Mouse (Mus musculus): ENCODE results near the gene Fam57b. TPM values are rescaled to one million over a fixed set of nuclear protein-coding genes. Genes with fewer than 3 reads are reported as not detected.
"Not testable (repeated sequence)": the region's sequence is repeated elsewhere in the genome, so short reads cannot be mapped to it uniquely, and the experiment has no call there.

Fam57b gene
- polyA plus RNA-seq, 1 experiment, result 2.9 TPM

DNA sequence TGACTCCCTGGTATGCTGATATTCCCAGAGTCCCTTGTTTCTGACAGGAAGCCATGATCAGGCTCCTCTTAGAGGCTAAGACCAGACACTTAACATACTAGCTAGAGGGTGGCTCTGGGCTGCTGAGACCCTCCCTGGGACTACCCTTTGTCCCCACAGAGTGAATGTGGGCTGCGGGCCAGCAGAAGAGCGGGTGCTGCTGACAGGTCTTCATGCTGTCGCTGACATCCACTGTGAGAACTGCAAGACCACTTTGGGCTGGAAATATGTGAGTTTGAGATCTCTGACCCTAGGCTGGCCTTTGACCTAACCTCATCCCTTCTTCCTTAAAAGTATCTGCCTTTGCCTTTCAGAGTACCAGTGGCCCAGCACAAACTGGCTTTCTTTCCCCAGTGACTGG is 19.3 kb upstream of the Fam57b start:
- no peak for DNase-seq (ENCODE audit: low spot score)

DNA sequence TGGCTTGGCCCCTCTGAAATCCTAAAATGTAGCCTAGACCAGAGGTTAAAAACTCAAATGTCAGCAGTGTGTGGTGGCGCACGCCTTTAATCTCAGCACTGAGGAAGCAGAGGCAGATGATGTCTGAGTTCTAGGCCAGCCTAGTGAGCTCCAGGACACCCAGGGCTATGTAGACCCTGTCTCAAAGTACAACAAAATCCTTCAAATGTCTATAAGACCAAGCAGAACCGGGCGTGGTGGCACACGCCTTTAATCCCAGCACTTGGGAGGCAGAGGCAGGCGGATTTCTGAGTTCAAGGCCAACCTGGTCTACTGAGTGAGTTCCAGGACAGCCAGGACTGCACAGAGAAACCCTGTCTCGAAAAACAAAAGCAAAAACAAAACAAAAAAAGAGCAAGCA is 18.4 kb upstream of the Fam57b start:
- DNase-seq (ENCODE audit: low spot score), result not testable (repeated sequence)

DNA sequence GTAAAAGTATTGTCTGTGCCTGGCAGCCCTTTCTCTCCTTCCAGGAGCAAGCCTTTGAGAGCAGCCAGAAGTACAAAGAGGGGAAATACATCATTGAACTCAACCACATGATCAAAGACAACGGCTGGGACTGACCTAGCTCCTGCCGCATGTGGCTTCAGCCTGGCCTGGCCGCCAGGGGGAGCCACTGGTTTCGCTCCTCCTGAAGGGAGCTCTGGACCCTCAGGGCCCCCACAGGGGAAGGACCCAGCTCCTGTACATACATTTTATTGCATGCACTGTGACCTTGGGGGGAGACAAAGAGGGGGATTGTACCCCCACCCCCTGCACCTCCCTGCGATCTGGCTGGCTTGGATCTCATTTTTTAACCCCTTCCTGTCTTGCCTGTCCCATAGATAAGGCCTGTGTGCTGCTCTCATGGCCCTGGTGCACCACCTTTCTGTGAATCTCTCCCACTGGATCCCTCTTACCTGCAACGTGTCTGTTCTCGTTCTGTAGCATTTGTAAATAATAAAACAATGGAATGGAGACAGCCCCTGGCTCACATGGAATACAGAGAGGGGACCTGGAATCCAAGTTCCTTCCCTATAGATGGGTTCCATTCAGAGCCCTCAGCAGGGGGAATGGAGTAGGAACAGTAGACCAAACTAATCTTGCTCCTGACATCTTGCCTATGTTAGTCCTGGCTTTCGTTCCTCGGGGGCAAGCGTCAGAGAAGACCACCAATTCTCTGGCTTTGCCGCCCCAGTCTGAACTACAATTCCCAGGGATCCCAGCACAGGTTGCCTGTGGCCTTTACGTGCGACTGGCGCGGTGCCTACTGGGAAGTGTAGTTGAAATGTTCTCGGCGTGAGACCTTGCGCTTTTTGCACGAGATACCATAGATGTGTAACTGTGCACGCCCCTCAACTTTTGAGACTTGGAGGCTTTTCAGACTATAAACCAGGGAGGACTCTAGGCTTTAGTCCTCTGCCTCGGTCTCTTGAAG is 17.2 kb upstream of the Fam57b start:
- DNase-seq (ENCODE audit: low spot score), result no peak

DNA sequence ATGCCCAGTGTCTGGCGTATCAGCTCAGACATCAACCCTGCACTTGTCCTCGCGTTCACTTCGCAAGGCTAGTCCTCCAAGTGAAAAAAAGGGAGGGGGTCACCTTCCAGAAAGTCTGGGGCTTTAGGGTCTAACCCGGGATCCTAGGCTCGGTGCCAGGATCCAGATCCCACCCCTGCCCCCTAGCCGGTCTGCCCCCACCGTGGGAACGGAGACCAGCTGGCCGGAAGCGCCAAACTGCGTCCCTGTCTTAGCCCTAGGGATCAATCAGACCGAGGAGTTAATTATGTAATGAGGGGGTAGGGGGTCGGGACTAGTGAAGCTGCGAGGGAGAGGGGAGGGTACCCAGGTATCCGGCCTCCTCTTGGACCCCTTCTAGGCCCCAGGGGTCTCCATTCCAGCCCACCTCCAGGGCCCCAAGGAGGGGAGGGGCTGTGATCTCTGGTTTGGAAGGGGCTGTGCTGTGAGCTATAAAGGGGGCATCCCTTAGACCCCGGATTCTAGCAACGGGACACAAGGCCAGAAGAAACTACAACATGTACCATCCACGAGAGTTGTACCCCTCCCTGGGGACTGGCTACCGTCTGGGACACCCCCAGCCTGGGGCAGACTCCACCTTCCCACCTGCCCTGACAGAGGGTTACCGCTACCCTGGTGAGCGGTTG is 16.4 kb upstream of the Fam57b start, which contains the start of gene Tbx6:
Gene Tbx6, plus strand, starts transcription at position 513 of the 665 bp plus-strand sequence.
- DNase-seq (ENCODE audit: low spot score), result no peak

DNA sequence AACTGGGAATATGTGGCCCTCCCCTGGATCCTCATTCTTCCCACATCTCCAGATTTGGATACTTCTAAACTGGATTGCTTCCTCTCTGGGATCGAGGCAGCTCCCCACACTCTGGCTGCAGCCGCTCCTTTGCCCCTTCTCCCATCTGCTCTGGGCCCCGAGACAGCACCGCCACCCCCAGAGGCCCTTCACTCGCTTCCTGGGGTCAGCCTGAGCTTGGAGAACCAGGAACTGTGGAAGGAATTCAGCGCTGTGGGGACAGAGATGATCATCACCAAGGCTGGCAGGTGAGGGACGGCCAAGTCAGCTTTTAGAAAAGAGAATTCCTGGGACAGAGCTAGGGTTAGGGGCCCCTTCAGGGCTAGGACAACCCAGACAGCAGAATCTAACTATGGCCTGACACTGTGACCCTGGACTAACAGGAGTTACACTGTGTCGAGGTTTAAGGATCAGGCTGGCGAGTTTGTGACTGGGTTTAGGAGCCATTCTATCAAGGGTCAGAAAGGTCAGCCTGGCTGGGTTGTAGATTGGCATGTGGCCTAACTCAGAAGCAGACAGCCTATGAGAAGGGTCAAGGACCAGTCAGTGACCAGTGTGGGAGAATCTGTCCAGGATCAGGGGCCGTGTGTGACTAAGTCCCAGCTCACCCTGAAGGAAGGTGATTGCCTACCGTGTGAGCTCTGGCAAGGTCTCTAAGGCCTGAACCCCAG is 15.7 kb upstream of the Fam57b start:
- no peak for DNase-seq (ENCODE audit: low spot score)

DNA sequence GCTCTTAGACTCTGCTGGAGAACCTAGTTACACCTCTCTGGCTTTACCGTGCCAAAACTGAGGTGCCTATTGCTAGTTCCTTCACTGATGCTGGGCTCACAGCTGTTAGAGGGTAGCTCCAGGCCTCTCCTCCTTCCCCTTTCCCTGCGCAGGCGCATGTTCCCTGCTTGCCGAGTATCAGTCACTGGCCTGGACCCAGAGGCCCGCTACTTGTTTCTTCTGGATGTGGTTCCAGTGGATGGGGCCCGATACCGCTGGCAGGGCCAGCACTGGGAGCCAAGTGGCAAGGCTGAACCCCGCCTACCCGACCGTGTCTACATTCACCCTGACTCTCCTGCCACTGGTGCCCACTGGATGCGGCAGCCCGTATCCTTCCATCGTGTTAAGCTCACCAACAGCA is 14.8 kb upstream of the Fam57b start:
- DNase-seq (ENCODE audit: low spot score), result no peak

DNA sequence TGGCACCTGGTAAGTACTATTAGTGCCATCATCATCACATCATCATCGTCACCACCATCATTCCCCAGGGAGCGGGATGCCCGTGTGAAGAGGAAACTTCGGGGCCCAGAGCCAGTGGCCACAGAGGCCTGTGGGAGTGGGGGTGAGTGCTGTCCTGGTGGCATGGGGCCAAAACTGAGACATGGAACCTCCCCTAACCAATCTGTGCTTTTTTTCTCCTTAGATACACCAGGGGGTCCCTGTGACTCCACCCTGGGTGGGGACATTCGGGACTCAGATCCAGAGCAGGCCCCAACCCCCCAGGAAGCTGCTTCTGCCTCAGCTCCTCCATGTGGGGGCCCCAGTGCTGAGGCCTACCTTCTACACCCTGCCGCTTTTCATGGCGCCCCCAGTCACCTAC is 13.0 kb upstream of the Fam57b start:
- DNase-seq (ENCODE audit: low spot score), result no peak

DNA sequence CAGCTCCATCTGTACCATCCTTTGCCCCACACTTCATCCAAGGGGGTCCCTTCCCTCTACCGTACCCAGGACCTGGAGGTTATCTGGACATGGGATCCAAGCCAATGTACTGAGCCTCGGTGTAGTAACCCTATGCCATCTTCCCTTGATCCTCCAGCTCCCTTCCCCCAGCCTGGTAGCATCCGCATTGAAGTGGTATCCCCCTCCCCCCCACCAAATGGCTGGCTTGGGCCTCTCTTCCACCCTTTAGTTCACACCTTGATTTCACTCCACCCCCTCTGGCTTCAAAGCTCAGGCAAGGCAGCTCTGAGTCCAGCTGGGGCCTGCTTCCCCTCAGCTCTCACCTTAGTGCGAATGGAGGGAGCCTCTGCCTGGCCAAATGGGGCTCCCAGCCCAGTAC is 12.4 kb upstream of the Fam57b start:
- DNase-seq (ENCODE audit: low spot score), result no peak

DNA sequence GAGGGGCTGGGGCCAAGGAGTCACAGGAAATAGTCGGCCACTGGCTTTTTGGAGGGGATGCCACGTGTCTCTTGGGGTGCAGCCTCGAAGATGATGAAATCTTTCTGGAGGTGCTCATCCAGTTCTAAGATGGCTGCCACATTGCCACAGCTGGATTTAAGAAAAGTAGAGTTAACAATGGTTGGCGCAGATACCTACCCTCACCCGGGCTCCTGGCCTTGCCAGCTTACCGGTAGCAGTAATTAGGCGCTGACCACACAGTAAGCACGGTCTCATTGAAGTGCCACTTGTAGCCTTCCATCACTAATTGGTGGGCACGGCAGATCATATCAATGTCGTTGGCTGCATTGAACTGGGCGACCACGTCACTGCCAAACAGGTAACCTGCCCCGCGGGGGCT is 11.3 kb upstream of the Fam57b start:
- DNase-seq (ENCODE audit: low spot score), result no peak

DNA sequence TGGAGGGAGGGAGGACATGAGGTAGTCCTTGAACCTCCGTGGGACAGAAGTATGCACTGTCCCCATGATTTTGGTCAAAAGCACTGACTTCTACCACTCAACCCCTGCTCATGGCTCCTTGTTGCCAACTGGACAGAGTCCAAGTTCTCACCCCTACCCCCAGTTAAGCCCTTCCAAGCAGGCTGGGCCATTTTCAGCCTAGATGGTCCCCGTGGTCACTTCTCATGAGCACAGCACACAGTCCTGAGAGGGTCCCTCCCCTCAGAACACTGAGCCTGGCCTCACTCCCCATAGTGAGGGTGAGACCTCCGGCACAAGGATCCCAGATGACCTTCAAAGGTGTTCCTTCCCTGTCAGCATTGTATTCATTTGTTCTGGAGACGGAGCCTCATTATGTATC is 8.3 kb upstream of the Fam57b start:
- DNase-seq (ENCODE audit: low spot score), result no peak

DNA sequence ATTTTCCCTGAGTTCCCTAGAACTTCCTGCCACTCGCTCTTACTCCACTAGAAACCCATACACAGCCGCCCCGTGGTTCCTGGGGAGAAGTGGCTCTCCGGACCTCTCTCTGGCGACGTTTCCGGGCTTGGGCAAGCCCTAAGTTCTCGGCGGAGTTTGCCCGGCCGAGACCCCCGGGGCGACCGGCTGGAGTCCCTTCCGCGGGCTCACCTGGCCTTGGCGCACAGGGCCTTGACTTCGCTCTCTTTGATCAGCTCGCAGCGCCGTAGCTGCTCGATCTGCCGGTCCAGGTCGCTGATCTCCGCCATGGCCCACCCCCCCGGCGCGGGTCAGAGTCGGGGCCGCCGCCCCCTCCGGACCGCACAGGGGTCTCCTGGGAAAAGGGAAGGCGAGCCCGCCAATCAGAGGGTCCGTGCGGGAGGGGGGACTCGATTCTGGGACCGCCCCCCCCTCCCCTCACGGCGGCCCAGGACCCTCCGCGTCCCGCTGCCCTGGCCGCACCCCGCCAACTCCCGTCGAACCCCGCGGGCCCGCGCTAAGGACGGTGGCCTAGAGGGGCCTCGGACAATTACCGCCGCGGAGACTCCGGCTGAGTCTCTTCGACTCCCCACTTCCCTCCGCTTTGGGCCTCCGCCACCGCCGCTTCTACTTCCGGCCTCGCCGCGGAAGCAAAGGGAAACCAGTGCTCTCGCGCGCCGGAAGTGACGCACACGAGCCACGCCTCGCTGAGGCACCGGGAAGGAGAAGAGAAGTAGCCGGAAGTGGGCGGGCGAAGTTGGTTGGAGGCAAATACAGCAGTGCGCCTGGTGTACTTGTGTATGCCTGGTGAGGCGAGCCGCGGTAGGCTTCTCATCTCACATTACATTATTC is 5.4 kb upstream of the Fam57b start, which contains the start of gene Ppp4c:
Gene Ppp4c, minus strand, starts transcription at position 646 of the 870 bp plus-strand sequence.
- DNase-seq (ENCODE audit: low spot score), result peak; percentile 84

DNA sequence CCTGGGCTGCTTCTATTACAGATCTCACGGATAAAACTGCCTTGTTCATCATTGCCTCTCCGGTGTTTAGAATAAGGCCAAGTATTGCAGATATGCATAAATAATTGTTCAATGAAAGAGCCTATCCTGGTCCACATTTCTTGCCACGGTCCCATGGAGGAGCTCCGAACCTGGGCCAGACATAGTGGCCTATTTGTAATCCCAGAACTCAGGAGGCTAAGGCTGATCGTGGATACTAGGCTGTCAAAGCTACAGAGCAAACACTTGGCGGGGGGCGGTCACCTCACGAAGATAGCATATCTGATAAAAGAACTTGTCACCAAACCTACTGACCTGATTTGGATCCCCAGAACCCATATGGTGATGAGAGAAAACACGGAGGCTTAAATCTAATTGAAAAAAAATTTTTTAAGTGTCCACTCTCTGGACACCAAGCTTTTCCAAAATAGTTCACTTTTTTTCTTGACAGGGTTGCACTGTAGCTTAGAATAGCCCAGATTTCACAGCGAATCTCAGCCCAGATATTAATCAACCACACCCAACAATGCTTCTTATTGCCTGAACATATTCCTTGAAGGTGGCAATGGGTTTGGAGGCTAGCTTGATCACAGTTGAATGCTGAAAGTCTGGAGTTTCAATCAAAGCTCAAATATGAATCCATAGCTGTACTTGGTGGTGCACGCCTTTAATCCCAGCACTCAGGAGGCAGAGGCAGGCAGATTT is 4.6 kb upstream of the Fam57b start:
- DNase-seq (ENCODE audit: low spot score), result no peak

DNA sequence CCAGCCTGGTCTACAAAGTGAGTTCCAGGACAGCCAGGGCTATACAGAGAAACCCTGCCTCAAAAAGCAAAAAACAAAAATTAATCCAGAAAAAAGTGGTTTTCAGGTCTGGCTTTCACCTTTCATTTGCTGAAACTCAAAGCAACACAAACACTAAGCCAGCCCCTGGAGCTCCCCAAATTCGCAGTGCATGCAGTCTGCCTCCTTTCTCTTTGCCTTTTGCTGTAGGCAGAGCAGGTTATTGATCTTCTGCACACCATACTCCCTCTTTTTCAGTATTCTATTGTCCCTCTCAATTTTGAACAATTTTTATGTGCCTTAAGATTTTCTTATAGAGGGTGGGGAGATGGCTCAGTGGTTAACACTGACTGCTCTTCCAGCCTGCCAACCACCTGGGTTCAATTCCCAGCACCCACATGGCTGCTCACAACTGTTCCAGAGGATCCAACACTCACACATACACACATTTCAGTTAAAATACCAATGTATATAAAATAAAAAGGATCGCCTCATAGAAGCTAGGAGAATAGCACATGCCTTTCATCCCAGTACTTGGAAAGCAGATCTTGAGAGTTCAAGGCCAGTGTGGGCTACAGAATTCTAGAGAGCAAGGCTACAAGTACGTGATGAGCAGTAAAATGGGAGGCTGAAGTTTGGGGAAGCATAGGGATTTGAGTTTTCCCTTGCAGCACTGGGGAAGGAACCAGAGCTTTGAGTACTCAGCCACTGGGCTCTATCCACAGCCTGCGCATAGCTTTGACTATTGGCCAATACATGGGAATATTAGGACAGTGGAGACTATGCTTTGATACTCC is 3.8 kb upstream of the Fam57b start:
- no peak for DNase-seq (ENCODE audit: low spot score)

DNA sequence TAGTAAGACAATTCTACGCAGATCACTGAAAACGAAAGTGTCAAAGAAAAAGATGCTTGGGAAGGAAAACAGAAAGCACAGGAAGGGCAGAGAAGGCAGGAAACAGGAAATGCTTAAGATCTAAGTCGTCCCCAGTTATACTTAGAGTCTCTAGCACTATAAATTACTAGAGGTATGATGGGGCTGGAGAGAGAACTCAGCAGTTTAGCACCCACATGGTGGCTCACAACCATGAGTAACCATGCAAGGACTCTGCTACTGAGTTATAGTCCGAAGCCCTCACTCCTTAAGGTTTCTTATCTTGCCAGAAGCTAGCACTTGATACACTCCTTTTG is 3.2 kb upstream of the Fam57b start:
- DNase-seq (ENCODE audit: low spot score), result no peak

DNA sequence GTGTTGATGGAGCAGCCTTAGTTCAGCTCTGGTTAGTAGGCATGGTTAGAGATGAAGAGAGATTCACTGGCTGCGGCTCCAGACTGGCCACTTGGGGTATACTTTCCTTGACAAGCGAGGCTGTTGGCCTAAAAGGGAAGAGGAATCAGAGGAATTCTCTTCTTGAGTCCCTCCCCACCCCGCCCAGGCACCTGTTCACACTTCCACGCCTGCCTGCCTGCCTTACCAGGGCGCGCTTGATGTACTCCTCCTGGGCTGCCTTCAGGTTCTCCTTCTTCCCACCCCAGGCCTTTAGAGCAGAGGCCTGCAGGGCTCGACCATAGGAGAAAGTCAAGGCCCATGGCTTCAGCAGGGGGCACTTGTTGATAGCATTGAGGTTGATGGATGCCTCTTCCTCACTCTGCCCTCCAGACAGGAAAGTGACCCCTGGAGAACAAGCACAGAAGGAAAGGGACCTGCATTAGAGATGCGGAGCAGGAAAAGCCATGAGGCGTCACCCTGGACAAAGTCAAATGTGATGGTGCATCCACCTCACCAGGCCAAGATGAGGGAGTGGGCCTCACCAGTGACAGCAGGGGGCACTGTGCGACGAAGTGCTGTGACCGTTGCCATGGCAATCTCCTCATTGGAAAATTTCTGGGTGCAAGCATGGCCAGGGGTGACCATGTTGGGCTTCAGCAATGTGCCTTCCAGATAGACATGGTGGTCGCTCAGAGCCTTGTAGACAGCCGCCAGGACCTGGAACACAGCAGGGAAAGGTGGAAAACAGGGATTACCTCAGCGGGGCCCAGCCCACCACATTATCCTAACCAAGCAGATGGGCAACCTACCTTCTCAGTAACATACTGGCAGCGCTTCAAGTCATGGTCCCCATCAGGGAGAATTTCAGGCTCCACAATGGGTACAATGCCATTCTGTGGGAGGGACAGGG is 1.8 kb upstream of the Fam57b start:
- DNase-seq (ENCODE audit: low spot score), result no peak

DNA sequence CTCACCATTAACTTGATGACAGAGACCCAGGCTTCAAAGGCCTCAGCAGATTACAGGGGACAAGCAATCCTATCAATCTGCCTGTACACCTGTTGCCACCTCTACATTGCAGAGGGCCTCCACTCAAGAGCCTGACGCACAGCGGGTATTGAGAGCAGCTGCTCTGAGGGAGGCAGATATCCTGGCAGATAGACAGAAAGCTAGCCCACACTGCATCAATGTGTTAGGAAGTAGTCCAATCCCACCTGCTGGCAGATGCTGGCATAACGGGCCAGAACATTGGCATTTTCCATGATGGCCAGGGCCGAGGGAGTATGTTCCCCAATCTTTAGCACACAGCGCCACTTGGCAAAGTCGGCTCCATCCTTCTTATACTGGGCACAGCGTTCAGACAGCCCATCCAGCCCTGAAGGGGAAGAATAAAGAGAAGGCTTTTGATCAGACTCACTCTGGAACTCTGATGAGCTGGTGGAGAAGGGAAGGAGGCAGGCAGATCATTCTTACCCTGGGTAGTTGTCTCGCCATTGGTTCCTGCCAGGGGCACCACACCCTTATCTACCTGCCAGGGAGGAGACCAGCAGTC is 1.0 kb upstream of the Fam57b start:
- DNase-seq (ENCODE audit: low spot score), result no peak

DNA sequence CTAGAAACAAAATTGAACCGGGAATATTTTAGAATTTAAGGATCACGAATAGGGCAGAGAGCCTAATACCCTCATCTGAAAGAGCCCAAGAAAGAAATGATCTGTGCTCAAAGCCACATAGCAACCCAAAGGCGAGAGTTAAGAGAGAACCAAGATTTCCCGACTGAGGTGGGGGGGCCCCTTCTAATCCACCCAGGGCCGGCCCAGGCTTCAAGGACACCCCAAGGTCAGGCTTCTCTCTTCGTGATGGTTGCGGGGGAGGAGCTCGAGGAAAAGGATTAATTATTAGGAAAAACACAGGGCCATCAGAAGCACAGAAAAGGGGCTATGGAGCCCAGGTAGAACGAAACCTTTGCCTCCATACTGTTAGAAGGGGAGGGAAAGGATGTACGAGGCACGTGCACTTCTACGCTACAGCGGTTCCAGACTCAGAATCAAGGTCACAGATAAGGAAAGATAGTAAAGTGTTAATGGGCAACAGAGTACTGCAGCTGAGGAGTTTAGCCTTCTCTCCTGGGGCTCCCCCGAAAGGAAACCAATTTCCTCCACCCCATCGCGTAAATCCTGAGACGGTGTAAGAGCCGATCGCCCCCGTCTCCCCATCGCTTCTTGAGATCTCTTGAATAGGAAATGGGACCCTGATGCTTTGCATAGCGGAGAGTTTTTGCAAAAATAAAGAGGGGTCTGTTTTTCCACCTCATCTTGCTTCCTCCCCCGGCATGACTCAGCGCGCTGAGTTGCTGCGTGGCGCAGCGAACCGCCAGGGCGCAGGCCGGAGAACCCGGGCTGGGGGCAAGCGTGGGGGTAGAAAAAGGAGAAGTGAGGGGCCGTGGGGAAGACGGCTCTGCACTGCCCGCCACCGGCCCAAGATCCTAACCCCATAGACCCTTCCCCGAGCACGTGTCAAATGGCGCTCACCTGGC is 920 bp downstream of the Fam57b start:
- DNase-seq (ENCODE audit: low spot score), result no peak
